Mouse (Mus musculus) kidney, embryonic 14.5 days (tissue): ENCODE measurements at regions not wholly inside any gene's neighbourhood (a gene's known extent, or its start where the extent isn't known, plus 50 kb on each side); places are given as distances from the start of the nearest gene placed in this dataset.

Experiments used
- ATAC-seq: fragments of 200-750 bp; cut with Nextera tagmentation; 2 replicates; pipeline ENCODE4 v1.8.0; 2017; ENCODE audit warnings: moderate number of reproducible peaks, mild to moderate bottlenecking, moderate TSS enrichment, moderate library complexity; ENCODE audit not compliant: low FRiP score, low TSS enrichment
- H3K27ac ChIP-seq: fragments of 300-500 bp; sonication (generic); 2 replicates; pipeline ENCODE4 v1.5.1; 2014; ENCODE audit warnings: low read depth, mild to moderate bottlenecking, low read length, moderate library complexity, mixed read lengths
- H3K27me3 ChIP-seq: fragments of 300-500 bp; sonication (generic); 2 replicates; pipeline ENCODE4 v1.6.1; 2014; ENCODE audit warnings: mild to moderate bottlenecking, low read length; ENCODE audit not compliant: control insufficient read depth, insufficient read depth
- H3K36me3 ChIP-seq: fragments of 300-500 bp; sonication (generic); 2 replicates; pipeline ENCODE4 v1.6.1; 2014; ENCODE audit warnings: low read length, mixed read lengths; ENCODE audit not compliant: control insufficient read depth, insufficient read depth
- H3K4me1 ChIP-seq: fragments of 300-500 bp; sonication (generic); 2 replicates; pipeline ENCODE4 v1.6.1; 2014; ENCODE audit warnings: low read length, mixed read lengths; ENCODE audit not compliant: control insufficient read depth, insufficient read depth
- H3K4me2 ChIP-seq: fragments of 300-500 bp; sonication (generic); replicated peaks from 2 replicates; pipeline ENCODE4 v1.6.1; 2014; ENCODE audit warnings: low read depth, mild to moderate bottlenecking, low read length
- H3K4me3 ChIP-seq: fragments of 300-500 bp; sonication (generic); 2 replicates; pipeline ENCODE4 v1.5.1; 2014; ENCODE audit warnings: mild to moderate bottlenecking, low read length
- H3K9ac ChIP-seq: fragments of 300-500 bp; sonication (generic); 2 replicates; pipeline ENCODE4 v1.6.1; 2014; ENCODE audit warnings: low read depth, mild to moderate bottlenecking, low read length, moderate library complexity
- H3K9me3 ChIP-seq: fragments of 300-500 bp; sonication (generic); 2 replicates; pipeline ENCODE4 v1.6.1; 2016; ENCODE audit warnings: low read length; ENCODE audit not compliant: control insufficient read depth
- WGBS: fragments of 180-500 bp; shearing (Covaris S2); extraction: QIAGEN DNeasy Blood & Tissue Kit; methylation state at CpG from one replicate; pipeline ENCODE4 v1.1.7; 2014; 5-methylcytosine and 5-hydroxymethylcytosine counted together

DNA sequence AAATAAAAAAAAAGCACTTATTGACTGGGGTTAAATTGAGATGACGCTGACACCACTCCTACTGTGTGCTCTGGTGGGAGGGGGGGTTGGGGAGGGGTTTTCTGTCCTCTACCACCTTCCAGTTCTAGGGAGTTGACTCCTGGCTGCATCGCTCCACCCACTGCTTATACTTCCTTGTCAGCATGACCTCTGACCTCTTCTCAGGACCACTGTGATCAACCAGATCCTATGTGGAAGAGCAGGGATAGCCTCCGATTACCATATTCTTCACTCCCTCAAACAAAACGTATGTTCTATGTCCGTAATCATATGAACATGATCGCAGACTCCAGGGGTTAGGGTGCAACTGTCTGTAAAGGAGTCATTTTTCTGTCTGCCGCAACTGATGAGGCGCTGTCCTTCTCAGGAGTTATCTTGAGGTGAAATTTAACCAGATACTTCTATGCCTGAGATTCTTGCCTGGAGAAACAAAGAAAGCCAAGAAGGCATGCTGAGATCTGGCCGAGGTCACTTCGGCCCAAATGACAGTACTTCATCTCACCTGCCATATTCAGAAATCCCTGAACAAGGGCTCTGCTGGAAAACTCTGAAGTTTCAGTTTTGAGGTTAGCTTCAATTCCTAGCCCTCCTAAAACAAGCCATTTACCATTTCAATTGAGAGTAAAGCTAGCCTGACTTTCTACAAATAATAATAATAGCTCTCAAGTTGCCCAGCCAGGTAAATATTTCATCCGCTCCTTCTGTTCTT, 160.3 kb upstream of the Tll1 start:
- Histone ChIP-seq H3K36me3 (no peaks in the 10 kb centered on the region), H3K27me3 (no peaks in the 10 kb centered on the region), H3K27ac (no peak overlapping the region), H3K4me2 (no peak overlapping the region), H3K9ac (no peak overlapping the region), H3K4me1 (no peaks in the 10 kb centered on the region; the same call in 1 of the 2 replicates), H3K4me3 (no peak overlapping the region), H3K9me3 (no peaks in the 10 kb centered on the region)
- 62% methylated on average over 11 of the region's 11 CpGs for WGBS
- ATAC-seq = no peak

DNA sequence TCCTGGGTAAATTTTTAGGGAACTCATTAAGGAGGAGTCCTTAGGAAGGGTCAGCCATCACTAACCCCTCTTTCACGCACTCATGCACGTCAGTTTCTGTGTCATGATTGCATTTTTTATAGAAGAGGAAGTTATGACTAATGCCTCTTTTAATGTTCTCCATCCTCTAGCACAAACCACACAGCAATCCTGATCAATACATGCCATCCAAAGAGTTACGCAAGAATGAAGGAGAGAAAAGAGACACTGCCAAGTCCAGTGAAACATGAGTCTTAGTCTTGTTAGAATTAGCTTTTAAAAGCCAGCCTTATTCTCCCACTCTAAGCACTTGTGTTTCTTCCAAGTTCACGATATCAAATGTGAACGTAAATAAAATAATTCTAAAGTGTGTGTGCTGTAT, 151.0 kb upstream of the Tll1 start:
- H3K27ac ChIP-seq = no peak overlapping the region
- no peak for ATAC-seq
- no peaks in the 10 kb centered on the region for H3K27me3 ChIP-seq
- H3K36me3 ChIP-seq = no peaks in the 10 kb centered on the region
- no peak overlapping the region for H3K4me3 ChIP-seq
- no peak overlapping the region for H3K9ac ChIP-seq
- WGBS = 88% methylated on average over 5 of the region's 5 CpGs
- H3K4me2 ChIP-seq = no peak overlapping the region
- H3K9me3 ChIP-seq = no peaks in the 10 kb centered on the region
- H3K4me1 ChIP-seq = no peaks in the 10 kb centered on the region

DNA sequence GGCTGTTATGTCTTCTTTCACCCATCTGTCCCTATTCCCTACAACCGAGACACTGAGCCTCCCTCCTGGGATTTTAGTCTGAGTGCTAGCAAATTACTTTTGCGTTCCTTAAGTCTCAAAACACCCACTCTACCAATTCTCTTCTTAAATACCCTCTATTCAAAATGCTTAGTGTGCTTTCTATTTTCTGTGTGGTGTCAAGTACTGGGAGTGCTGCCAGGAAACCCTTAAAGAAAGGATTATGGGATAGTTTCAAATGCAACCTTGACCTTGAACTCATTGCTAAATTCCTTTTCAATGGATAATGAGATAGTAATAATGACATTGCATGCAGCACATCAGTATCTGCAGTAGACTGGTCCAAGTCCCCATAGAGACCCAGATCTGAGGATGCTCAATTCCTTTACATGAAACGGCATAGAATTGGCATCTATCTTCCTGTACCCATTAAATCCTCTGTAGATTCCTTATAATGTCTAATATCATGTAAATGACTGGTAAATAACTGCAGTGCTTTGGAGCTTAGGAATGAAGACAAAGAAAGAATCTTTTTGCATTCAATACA, 142.1 kb upstream of the Tll1 start:
- no peaks in the 10 kb centered on the region for H3K4me1 ChIP-seq
- H3K9ac ChIP-seq = no peak overlapping the region
- 80% methylated on average over 3 of the region's 3 CpGs for WGBS
- no peaks in the 10 kb centered on the region for H3K27me3 ChIP-seq
- H3K27ac ChIP-seq = no peak overlapping the region
- no peak overlapping the region for H3K4me2 ChIP-seq
- no peaks in the 10 kb centered on the region for H3K9me3 ChIP-seq
- no peaks in the 10 kb centered on the region for H3K36me3 ChIP-seq
- no peak overlapping the region for H3K4me3 ChIP-seq
- ATAC-seq = no peak

GRCm38 (mm10) chr8:64347490-64347889, 141.4 kb upstream of the Tll1 start:
- no peaks in the 10 kb centered on the region for H3K36me3 ChIP-seq
- H3K27me3 ChIP-seq = no peaks in the 10 kb centered on the region
- no peaks in the 10 kb centered on the region for H3K4me1 ChIP-seq
- no peak overlapping the region for H3K27ac ChIP-seq
- no peak overlapping the region for H3K9ac ChIP-seq
- WGBS = 85% methylated on average over 2 of the region's 2 CpGs
- no peak overlapping the region for H3K4me3 ChIP-seq
- H3K4me2 ChIP-seq = no peak overlapping the region
- no peak for ATAC-seq
- H3K9me3 ChIP-seq = no peaks in the 10 kb centered on the region

DNA sequence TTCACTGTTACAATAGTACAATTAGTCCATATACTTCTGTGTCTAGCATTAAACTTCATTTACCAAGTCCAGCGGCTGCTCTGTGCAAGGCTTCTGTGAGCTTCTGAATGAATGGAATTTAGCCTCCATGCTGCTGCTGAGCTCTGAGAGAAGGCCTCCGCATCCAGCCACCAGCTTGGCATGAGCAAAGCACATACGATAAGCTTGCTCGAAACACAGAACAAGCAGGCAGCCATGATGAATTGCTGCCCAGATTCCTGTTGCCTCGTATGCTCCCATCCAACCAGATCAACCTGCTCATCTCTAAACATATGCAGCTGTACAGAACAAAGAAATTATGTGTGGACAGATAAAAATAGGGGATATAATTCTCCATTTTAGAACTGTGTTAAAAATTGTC, 140.4 kb upstream of the Tll1 start:
- Histone ChIP-seq H3K9me3 (no peaks in the 10 kb centered on the region), H3K4me3 (no peak overlapping the region), H3K4me1 (no peaks in the 10 kb centered on the region), H3K27ac (no peak overlapping the region), H3K36me3 (no peaks in the 10 kb centered on the region), H3K4me2 (no peak overlapping the region), H3K9ac (no peak overlapping the region), H3K27me3 (no peaks in the 10 kb centered on the region)
- no peak for ATAC-seq
- WGBS = 85% methylated on average over 5 of the region's 5 CpGs

GRCm38 (mm10) chr8:64344933-64345332, 138.9 kb upstream of the Tll1 start:
- WGBS = 87% methylated on average over 1 of the region's 1 CpGs
- H3K4me3 ChIP-seq = no peak overlapping the region
- H3K36me3 ChIP-seq = no peaks in the 10 kb centered on the region
- no peak overlapping the region for H3K27ac ChIP-seq
- no peaks in the 10 kb centered on the region for H3K27me3 ChIP-seq
- H3K9me3 ChIP-seq = no peaks in the 10 kb centered on the region
- no peak overlapping the region for H3K9ac ChIP-seq
- H3K4me1 ChIP-seq = no peaks in the 10 kb centered on the region
- ATAC-seq = no peak
- no peak overlapping the region for H3K4me2 ChIP-seq

DNA sequence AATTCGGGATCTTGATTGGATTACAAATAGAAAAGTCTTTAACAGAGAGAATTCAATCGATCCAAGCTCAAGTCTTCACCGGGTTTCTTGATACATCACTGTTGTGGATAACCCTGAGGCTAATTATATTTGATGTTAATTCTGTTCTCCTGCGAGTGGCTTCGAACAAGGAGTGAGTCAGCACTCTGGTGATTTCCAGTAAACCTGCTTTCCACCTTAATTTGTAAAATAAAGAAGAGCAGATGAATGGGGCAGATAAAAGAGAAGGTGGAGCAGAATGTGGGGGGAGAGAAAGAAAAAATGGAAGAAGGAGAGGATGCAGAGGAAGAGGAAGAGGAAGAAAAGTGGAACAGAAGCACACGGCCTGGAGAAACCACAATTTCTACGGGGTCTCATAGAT, 137.5 kb upstream of the Tll1 start:
- 86% methylated on average over 7 of the region's 7 CpGs for WGBS
- ATAC-seq = no peak
- H3K36me3 ChIP-seq = no peaks in the 10 kb centered on the region
- H3K27me3 ChIP-seq = no peaks in the 10 kb centered on the region
- H3K4me1 ChIP-seq = no peaks in the 10 kb centered on the region
- no peak overlapping the region for H3K9ac ChIP-seq
- H3K9me3 ChIP-seq = no peaks in the 10 kb centered on the region
- H3K27ac ChIP-seq = no peak overlapping the region
- no peak overlapping the region for H3K4me2 ChIP-seq
- no peak overlapping the region for H3K4me3 ChIP-seq

GRCm38 (mm10) chr8:64342397-64342796, 136.3 kb upstream of the Tll1 start:
- Histone ChIP-seq H3K36me3 (no peaks in the 10 kb centered on the region), H3K27ac (no peak overlapping the region), H3K4me1 (no peaks in the 10 kb centered on the region), H3K4me3 (no peak overlapping the region), H3K9me3 (no peaks in the 10 kb centered on the region), H3K9ac (no peak overlapping the region), H3K4me2 (no peak overlapping the region), H3K27me3 (no peaks in the 10 kb centered on the region)
- ATAC-seq = no peak

DNA sequence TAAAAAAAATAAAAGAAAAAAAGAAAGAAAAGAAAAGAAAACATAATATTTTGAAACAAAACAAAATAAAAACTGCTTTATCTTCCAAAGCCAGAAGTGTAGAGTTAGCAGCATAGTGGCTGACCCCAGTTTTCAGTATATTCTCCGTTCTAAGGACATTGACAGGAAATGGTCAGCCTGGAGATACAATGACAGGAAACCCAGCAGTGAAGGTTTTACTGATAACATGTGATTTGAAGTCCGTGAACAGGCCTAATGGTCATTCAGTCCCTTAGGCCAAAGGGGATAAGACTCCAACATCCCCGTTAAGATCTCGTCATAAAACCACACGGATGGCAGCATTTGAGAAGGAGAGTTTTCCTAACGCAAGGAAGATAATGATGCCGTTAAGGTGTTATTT, 131.3 kb upstream of the Tll1 start:
- no peaks in the 10 kb centered on the region for H3K27me3 ChIP-seq
- 27% methylated on average over 7 of the region's 7 CpGs for WGBS
- H3K9ac ChIP-seq = no peak overlapping the region
- no peaks in the 10 kb centered on the region for H3K36me3 ChIP-seq
- no peaks in the 10 kb centered on the region for H3K9me3 ChIP-seq
- no peak for ATAC-seq
- H3K27ac ChIP-seq = no peak overlapping the region
- H3K4me2 ChIP-seq = no peak overlapping the region
- no peak overlapping the region for H3K4me3 ChIP-seq
- no peaks in the 10 kb centered on the region for H3K4me1 ChIP-seq
